Mouse (Mus musculus) thymus, postnatal 0 days (tissue): Measurements from ENCODE around the gene Lrguk. TPM values are rescaled to one million over a fixed set of nuclear protein-coding genes. Genes with fewer than 3 reads are reported as not detected.
A peak's percentile ranks its signal among the peaks of the same experiment; 100 is the strongest.

Source experiments
- DNase-seq: peaks from one replicate; pipeline ENCODE4 v3.0.0-alpha.2; 2015; ENCODE audit warnings: low spot score
- polyA plus RNA-seq: library from polyadenylated mRNA; unstranded; fragments of >200 nt; fragmentation: Nextera tagmentation; extraction: Ambion mirVana; gene quantifications from 2 replicates; pipeline ENCODE4 v1.2.1, GENCODE M21; 2015

The Lrguk gene
- 0.47 and 0.64 TPM in 2 replicates for polyA plus RNA-seq

- DNase-seq = peak; percentile 92
Observed at GRCm38 (mm10) chr6:34028933-34029745, at the start of gene Lrguk. Gene Lrguk (plus strand): TSS chr6:34029448.

GRCm38 (mm10) chr6:33982709-33983108 lies 46.5 kb upstream of the Lrguk start:
- peak; percentile 44 for DNase-seq

GRCm38 (mm10) chr6:33987132-33987531 lies 42.1 kb upstream of the Lrguk start:
- DNase-seq = no peak

DNA sequence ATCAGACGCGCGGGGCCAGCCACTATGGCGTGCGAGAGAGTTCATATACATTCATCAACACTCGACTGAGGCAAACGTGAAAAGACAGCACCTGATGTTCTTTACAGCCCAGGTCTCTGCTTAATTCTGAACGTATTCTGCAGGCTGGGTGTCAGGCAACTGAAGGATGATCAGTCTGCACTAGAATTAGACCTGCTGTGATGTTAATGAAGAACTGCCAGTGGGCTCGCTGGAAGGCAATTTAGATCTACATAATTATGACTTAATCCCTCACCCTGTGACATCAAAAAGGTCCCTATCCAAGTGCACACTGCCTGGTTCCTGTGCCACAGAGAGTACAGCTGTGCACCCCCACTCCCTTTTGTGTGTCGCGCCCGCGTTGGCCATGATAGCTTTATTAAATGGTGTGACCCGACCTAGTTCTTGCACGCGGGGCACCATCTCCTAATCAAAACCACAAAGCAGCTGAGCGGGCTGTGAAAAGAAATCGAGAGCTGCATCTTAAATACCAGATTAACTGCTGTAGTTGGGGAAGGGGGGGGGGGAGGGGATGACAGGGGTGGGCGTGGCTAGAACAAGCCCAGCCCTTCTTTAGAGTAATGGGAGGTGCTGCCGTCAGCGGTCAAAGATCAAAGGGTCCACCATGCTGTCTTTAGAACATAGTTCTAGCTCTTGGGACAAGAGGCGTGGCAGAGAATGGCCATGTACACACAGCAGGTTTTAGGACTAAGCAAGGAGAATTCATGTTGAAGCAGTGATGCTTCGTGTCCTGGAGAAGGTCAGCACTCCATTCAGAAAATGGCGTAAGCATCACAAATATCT lies 36.8 kb upstream of the Lrguk start:
- no peak for DNase-seq

DNA sequence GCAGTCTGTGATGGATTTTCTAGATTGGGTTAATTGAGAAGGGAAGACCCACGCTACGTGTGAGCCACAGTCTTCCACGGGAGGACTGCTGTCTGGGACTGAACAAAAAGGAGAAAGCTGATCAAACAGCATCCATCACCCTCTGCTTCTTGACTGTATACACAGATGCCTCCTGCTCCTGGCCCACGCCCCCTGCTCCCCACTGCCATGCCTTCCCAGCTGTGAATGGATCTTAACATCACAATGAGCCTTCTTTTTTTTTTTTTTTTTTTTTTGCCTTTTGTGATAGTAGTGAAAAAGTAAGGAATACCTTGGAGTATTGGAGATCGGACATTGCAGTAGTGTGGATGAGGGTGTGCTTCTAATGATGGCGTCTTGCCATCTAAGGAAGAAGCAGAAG lies 35.4 kb upstream of the Lrguk start:
- DNase-seq = no peak

- no peak for DNase-seq
Observed at GRCm38 (mm10) chr6:33998590-33998989, 30.7 kb upstream of the Lrguk start.

GRCm38 (mm10) chr6:33999530-33999929 lies 29.7 kb upstream of the Lrguk start:
- DNase-seq = no peak

- DNase-seq = no peak
Observed at GRCm38 (mm10) chr6:34000644-34001043, 28.6 kb upstream of the Lrguk start.

- no peak for DNase-seq
Observed at GRCm38 (mm10) chr6:34003033-34003432, 26.2 kb upstream of the Lrguk start.

GRCm38 (mm10) chr6:34013469-34013868 lies 15.8 kb upstream of the Lrguk start:
- DNase-seq = no peak

DNA sequence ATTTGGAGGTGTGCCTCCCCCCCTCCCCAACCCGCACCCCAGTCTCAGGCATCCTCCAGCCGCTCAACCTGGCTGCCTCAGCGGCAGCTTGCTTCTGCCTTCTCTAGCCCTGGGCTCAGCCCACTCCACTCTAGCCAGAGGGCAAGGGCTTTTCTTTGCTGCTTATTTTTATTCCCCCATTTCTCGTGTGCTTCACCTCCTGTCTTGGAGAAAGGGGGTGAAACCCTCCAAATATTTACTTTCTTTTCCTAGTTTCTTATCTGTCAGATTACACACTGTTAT lies 439 bp downstream of the Lrguk start:
- DNase-seq = no peak

DNA sequence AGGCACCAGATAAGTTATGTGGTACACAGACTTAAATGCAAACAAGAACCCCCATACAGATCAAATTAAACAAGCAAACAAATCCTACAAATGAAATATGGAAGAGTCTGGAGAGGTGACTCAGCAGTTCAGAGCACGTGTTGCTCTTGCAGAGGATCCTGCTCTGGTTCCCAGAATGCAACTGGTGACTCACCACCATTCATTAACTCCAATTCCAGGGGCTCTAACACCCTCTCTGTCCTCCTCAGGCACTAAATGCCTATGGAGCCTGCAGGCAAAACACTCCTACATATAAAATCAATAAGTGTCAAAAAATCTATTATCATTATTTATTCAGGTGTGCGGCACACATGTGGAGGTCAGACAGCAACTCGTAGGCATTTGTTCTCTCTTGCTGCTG lies 4.8 kb downstream of the Lrguk start:
- no peak for DNase-seq

DNA sequence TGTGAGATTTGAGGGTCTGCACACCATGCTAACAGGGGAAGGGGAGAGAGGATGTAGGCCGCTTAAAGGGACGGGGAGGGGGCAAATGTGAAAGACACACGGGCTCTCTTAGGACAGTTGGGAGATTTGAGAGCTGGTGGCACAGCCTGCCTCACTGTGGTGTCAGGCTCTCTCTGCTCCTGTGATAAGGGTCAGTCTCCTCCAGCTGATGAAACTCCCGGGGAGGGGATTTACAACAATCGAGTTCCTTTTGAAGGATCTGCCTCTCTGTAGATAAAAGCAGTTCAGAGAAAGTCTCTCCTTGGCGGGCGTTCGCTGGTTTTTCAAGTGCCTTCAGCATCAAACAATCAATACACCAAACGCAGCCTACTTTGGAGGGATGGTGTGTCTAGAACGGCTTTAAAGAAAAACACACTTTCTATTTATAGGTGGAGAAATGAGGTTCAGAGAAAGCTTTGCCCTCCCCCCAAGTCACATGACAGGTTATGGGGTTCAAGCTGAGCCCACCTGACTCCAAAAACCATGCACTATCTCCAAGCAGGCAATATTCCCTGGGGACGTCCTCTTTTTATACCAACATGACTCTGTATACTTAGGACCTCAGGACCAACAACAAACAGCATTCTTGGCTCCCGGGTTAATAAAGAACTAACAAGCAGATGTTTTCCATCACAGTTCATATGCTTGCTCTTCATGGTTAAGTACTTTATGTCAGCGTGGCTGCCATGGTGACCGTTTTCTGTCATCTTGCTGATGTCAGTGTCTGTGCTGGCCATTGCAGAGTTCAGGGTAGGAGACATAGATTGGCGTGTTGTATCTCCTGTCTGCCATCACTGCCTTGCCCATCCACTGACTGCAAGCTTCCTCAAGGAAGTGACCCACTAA lies 5.6 kb downstream of the Lrguk start:
- DNase-seq = peak; percentile 43

- peak; percentile 96 for DNase-seq
Observed at GRCm38 (mm10) chr6:34040624-34041235, 11.5 kb downstream of the Lrguk start.

DNA sequence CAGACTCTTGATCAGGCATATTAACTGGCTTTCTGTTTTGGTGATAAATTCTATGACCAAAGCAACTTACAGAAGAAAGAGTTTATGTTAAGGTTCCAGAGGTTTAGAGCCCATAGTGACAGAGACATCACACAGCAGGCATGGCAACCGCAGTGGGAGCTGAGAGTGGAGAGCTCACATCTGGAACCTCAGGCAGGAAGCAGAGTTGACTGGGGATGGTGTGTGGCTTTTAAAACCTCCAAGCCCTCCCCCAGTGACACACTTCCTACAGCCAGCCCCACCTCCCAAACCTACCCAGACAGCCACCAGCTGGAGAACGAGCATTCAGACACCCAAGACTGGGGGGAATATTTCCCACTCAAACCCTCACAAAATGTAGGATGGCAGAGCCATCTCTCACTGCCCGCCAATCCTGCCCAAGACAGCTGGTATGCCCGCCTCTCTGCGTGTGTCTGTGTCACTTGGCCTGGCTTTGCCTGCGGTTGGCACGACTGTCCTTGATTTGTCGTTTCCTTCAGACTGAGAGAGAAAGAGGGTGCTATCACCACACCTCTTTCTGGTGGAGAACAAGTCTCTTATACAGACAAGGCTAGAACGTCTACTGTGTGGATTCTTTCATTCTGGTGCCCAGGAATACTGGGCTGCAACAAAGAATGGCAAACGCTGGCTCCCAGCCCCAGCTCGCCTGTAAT lies 12.5 kb downstream of the Lrguk start:
- peak; percentile 51 for DNase-seq

DNA sequence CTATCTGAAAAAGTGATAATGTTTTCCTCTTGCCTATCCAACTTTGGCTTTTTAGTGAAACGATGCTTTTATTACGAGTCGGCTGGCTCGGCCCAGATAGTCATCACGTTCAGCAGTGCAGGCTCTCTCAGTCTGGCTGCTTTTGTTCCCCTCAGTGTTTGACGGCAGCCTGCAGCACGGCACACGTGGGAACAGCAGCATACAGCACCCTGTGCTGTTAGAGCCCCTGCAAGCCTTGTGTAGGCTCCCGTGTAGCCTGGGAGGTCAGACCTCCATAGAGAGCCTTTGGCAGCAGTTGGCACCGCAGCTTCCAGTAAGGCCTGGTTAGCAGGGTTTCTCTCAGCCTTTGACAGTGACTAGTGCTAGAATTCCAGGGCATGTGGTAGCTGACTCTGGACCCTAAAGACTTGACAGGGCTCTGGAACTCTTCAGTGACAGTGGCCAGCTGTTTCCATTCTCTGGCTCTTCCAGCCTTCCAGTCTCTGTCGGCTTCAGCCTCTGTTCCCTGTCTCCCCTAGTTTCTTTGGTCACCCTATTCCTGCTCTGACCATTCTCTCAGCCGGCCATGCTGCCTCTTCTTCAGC lies 15.1 kb downstream of the Lrguk start:
- no peak for DNase-seq

DNA sequence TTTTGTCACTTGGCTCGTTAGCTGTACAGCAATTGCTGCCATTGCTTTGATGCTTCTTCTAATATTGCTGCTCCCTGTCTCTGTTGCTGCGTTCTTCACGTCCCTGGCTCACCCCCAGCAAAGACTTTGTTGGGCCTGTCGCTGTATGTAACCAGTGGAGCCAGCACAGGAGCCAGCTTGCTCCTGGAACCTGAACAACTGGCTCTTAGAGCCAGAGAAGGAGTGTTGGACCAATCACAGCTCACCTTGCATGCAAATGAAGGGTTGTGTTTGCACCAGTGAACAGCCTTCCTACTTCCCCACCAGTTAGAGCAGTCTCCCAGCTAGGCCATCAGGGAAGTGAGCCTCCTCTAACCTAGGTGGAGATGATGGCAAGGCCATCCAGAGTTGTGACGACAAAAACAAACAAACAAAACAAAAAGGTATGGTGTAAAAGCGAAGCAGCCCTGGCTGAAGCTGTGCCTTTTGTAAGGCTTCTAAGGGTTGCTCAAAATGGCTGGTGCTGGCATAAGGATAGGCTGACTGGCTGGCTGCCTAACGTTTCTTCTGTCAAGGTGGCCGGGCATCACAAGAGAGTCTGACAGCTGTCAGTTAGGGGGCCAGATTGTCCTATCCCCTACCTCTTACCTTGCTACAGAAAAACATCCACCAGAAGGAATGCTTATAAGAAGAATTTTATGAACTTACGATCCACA lies 15.7 kb downstream of the Lrguk start:
- no peak for DNase-seq

DNA sequence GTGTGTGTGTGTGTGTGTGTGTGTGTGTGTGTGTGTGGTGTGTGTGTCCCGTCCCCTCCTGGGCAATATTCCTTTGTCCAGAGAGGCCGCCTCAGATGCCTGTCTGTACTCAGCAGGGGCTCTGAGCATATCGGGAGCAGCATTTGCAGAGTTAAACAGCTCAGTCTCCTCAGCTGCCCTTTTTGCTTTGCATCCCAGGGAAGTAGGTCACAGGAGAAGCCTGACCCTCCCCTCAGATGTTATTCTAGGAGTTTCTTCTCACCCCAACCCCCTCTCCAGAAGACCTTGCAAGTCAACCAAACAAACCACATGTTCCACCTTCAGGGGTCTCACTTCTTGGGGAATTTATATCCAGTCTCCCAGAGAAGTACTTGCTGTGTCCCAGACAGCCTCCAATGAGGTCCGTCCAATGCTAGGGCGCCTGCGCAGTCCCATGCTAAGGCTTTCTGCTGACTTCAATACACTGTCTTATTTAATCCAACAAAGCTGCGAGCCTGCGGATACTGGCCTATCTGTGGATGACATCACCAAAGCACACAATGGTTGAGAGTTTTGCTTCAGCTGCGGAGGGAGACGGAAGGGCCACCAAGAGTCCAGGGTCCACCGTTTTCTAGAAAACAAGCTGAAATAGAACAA lies 17.4 kb downstream of the Lrguk start:
- peak; percentile 50 for DNase-seq

DNA sequence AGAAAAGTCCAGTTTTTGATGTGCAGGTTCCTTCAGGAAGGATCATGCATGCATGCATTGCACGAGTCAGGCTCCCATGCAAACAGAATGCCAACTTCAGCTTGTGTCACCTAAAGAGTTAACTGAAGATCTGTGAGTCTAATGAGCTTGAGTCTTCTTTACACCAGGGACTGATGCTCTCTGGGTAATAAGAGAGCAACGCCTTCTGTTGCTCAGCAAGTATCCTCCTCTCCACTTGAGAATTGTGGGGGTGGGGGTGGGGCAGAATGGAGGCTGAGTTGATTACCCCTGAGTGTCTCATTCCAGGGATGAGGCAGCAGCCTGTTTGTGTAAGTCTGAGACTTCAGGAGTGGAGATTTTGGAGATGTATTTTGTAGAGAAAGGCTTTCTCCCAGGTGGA lies 20.2 kb downstream of the Lrguk start:
- DNase-seq = no peak
